Mouse (Mus musculus): ENCODE data around the gene Lrrc66.
A peak's percentile ranks its signal among the peaks of the same experiment; 100 is the strongest.
"Not testable (repeated sequence)": the region's sequence is repeated elsewhere in the genome, so short reads cannot be mapped to it uniquely, and the experiment has no call there.

The Lrrc66 gene

DNA sequence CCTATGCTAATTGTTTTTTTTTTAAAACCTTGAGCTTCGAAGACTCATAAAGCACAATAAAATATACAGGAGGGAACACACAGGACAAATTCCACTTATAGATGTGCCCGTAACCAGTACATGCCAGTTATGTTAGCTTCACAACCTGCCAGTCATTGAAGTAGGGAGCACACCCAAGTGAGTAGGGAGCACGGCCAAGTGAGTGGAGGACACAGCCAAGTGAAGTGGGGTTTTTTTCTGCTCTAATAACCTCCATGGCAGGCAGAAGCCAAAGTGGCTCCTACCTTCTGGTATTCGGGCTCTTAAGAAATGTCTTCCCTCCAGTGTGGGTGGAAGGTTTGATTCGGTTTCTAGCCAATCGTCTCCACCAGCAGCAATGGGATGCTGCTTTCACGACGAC, 19.0 kb downstream of the Lrrc66 start:
- ATAC-seq (ENCODE audit: low TSS enrichment), result no peak

- ATAC-seq (ENCODE audit: low TSS enrichment), result no peak
Measured at GRCm38 (mm10) chr5:73611071-73611470, 21.3 kb downstream of the Lrrc66 start.

DNA sequence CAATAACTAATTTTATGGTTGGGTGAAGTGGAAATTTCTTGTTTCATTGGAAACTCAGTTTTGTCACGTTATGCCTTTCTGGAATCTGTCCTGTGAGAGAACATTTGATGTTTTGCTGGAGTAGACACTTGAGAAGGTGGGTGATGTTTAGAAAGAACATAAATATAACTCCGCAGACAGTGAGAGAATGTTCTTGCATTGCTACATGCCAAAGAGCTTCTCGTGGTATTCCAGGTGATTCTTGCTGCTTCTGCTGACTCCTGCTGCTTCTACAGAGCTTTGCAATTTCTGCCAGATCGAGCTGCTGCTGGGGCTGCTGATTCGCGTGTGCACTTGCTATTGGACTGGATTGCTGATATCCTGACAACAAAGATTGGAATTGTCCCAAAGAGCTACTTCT, 27.4 kb downstream of the Lrrc66 start:
- ATAC-seq (ENCODE audit: low TSS enrichment), result peak; percentile 88

GRCm38 (mm10) chr5:73604542-73604941, 27.8 kb downstream of the Lrrc66 start:
- peak; percentile 69 for ATAC-seq (ENCODE audit: low TSS enrichment)

DNA sequence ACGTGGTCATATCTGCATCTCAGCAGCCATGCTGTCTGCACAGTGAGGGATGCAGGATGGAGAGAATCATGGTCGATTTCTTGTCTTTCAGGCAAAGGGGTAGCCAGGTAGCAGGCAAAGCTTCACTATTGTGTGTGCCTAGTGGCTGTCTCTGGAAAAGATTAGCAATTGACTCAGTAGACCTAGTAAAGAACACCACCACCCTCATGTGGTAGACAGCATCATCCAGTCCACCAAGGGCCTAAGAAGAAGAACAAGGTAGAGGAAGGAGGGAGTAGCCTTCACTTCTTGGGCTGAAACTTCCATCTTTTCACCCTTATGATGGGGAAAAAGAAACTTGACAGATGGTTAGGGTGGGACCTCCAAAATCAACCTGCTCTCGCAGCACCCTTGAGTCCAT, 29.5 kb downstream of the Lrrc66 start:
- ATAC-seq (ENCODE audit: low TSS enrichment), result no peak

DNA sequence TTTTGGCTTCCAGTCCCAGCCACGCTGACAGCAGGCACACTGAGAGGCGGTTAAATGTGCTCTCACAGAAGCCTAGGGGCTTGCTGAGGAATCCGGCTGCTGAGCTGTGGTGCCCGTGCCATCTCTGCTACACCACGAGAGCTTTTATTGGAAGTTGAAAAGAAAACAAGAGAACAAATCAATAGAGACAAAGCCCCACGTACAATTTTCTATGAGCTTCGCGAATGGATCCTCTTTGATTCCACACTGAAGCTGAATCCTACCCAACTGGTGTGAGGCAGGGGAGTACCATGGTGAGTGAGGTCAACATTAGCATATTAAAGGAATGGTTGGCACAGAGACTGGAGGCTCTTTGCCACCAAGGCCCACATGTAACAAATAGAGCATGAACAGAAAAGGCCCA, 31.0 kb downstream of the Lrrc66 start:
- peak; percentile 26; the same call in 1 of the 2 replicates for ATAC-seq (ENCODE audit: low TSS enrichment)

DNA sequence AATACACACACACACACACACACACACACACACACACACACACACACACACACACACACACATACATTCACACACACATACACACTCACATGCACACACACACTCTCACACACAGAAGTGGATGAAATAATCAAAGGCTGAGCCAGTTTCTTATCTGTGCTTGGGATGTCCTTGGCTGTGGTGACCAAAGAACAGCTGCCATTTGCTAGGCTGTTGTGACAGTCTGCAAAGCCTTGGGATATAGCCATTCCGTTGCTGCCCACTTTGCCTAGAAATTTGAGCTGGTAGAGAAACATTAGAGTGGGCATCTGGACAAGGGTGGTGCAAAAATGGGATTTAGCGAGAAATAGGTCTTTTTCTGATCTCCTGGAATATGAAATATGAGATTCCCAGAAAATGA, 32.3 kb downstream of the Lrrc66 start:
- ATAC-seq (ENCODE audit: low TSS enrichment), result no peak

DNA sequence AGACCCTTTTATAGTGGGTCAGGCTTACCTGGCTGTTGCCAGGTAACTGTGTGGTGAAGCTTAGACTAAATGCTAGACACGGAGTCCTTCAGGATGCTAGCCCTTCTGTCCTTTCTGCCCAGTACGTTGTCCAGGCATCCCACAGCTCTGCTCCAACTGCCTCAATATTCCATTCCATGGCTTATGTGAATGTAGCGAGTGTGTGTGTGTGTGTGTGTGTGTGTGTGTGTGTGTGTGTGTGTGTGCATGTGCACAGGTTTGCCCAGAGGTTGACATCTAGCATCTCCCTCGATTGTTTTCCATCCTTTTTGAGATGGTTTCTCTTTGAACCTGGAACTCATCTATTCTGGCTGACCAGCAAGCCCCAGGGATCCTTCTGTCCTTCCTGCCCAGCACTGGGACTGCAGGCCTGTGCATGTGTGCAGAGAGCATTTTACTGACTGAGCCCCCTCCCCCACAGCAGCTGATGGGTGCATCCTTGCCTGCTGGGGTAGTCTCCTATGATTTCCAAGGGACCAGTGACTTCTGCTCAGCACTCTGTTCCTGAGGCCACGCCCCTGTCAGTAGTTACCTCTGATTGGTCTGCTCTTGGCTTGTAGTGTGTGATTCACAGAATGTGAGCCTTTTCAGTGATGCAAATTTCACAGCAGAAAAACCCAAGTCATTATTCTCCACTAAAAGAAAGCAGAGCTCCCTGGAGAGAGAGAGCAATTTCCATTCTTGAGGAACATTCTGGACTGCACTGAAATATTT, 33.2 kb downstream of the Lrrc66 start:
- ATAC-seq (ENCODE audit: low TSS enrichment), result 0 out of 2 replicates have a peak, but pooled peaks have one; percentile 20

DNA sequence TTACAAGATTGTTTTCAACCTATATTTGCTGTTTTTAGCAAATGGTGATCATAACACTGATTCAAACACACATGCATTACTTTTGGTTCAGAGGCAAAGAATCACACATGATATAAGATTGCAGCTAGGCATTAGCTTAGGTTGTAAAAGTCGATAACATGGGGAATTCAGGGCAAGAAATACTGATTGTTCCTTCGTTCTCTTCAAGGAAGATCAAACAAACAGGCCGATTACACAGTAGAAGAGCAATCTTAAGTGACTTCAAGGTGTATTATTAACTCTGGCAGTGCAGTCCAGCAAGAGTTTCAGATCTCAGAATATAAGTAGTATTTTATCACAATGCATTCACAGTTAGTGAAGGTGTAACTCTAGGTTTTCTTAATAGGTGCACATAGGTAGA, 45.2 kb downstream of the Lrrc66 start:
- no peak for ATAC-seq (ENCODE audit: low TSS enrichment)

DNA sequence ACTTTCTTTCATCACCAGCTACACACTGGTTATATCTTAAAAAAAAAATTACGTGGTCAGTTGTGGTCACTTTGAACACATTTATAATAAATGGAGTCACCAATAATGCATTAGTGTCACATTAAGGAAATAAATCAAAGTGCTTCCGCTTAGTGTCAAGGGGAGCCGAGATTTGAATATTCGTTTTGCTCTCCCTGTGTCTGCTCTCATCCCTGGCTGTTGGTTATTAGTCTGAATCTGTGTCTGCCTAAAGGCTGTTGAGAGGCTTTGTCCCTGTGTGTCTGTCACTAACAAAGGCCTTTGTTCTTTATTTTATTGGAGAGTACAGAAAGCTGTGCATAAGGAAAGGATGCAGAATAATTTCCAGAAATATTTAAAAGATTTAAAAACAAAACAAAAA, 45.7 kb downstream of the Lrrc66 start:
- ATAC-seq (ENCODE audit: low TSS enrichment), result no peak

DNA sequence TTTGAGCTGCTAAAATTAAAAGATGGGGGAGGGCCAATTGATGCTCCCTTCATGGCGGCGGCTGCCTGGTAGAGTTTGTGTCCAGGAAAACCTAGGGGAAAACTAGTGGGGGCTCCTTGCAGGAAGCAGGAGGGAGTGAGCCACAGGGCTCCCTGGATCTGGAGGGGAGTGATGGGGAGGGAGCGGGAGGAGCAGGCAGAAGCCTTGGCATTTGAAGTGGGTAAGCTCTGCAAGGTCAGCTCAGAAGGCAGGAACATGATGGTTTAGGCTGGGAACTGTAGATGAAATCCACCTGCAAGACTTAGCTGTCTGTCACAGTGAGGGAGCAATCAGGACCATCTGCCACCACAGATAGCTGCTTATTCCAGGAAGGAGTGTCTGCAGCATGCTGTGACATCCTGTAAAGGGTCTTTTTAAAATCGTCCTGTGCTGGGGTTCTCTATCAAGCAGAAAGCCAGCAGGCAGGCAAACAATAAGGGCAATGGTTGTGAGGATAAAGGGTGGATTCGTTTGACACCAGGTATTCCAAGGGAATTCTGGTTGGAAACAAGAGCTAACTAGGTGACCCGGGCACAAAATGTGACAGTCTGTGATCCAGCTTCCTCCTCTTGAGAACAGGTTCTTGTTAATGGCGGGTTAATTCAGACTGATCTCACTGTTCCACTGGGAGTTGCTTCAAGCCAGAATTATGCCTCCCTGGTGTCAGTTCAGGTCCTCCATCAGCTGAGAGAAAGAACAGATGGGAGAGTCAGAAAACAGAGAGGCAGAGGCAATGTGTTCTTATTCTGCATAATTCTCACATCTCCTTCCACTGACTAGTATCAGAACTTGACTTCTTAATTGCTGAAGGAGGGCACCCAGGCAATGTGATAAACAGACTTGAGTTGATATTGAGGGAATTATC, 46.9 kb downstream of the Lrrc66 start:
- peak; percentile 82 for ATAC-seq (ENCODE audit: low TSS enrichment)

GRCm38 (mm10) chr5:73584011-73584410, 48.3 kb downstream of the Lrrc66 start:
- ATAC-seq (ENCODE audit: low TSS enrichment), result not testable (repeated sequence)

DNA sequence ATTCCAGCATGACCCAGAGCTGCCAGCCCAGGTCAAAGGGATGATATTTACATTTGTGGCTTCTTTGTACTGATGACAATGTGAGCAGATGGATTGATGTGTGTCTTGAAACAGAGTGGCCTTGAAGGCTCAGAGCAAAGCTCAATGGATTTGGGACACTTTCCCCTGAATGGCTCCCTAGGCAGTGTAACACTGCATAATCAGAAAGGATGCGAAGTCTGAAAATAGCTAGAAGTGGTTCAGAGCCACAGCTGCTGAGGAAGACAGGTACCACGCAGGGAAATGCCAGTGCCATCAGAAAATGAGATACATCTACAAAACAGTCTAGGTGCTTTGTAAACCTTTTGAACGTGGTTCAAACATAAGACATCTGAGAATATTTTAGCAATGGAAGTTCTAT, 54.2 kb downstream of the Lrrc66 start:
- ATAC-seq (ENCODE audit: low TSS enrichment), result peak; percentile 69

DNA sequence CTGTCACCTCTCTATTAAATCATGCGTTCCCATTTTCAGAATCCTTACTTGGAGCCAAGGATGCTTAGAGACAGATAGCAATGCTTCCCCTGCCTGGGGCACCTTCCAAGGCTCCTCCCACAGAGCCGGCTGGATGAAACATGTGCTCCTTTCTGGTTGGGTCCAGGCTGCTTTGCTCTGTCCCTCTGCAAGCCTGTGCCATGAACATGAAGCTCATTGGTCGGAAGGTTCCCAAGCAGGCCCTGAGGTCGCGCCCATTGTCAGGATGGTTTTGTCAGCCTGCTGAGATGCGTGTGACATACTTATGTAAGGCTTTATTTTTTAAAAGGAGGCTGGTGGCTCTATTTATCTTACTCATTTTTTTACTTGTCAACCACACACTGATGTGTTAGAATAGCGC, 55.6 kb downstream of the Lrrc66 start:
- peak; percentile 88 for ATAC-seq (ENCODE audit: low TSS enrichment)

DNA sequence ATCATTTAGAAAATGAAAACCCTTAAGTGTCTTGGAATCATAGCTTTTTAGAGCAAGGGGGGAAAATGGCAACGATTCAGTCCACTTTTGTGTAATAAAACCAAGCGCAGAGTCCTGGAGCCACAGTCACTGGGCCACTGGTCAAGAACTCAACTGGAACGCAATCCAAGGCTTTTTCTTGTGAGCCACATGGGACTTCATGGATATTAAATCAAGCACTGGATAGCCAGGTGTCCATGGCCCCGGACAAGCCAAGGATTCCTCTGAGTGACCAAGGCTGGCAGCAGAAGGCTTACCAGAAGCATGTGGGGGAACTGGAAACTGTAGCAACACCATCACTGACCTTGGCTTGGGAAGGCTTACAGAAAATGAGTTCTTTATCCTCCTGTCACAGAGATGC, 57.7 kb downstream of the Lrrc66 start:
- no peak for ATAC-seq (ENCODE audit: low TSS enrichment)

DNA sequence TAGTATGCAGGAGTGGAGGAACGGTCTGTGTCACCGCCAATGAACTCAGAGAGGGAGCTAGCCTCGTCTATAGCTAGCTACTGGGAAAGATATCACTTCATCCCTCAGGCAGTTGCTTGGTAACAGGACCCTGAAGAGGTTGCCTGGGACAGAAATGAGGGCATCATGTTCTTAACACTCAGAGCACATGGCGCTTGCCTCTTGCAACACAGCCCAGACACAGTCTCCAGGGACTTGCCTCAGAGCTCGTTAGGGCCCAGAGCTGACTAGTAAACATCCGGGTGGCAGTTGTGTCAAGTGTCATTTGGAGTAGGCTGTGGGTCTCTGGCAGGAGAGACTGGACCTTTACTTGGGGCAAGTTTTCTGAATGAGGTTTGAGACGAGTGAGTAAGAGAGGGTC, 58.5 kb downstream of the Lrrc66 start:
- no peak for ATAC-seq (ENCODE audit: low TSS enrichment)

GRCm38 (mm10) chr5:73572846-73573245, 59.5 kb downstream of the Lrrc66 start:
- no peak for ATAC-seq (ENCODE audit: low TSS enrichment)

DNA sequence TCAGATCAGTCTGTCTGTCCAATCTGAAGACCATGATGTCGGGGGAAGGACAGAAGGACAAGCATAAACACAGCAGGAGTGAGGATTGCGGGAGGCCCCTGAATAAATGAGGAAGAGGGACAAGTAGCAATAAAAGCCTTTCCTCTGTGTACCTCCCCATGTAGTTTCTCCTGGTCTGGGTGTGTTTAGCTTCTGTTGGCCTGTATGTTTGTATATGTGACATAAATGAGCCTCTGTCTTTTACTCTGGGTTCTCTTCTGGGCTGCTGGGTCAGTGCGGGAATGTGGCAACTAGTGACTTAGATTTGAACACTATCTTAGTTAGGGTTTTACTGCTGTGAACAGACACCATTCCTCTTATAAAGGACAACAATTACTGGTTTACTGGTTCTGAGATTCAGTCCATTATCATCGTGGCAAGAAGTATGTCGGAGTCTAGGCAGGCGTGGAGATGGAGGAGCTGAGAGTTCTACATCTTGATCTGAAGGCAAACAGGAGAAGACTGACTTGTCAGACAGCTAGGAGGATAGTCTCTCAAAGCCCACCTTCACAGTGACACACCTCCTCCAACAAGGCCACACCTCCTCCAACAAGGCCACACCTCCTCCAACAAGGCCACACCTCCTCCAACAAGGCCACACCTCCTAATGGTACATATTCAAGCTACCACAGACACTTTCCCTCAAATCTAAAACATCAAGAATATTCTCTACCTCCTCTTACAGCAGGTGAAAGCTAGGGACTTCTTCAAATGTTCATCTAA, 60.8 kb downstream of the Lrrc66 start:
- ATAC-seq (ENCODE audit: low TSS enrichment), result no peak

GRCm38 (mm10) chr5:73569181-73569580, 63.1 kb downstream of the Lrrc66 start:
- no peak for ATAC-seq (ENCODE audit: low TSS enrichment)

DNA sequence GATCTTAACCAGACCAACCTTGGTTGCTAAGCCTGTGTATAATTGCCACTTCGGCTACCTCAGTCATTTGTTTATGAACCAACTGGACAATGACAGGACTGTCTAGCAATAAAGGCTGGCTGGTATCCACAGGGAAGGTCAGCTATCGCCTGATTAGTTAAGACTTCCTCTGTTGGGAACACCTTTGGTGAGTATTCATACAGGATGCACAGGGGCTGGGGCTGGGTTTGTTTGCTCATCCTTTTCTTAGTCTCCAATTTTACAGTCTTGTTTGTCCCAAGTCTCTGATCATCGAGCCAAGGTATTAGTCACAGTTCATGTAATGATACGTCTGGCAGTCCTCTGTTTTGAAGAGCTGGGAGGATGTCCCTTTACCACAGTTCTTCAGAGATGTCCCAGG, 65.4 kb downstream of the Lrrc66 start:
- ATAC-seq (ENCODE audit: low TSS enrichment), result no peak

- no peak for ATAC-seq (ENCODE audit: low TSS enrichment)
Measured at GRCm38 (mm10) chr5:73566119-73566518, 66.2 kb downstream of the Lrrc66 start.

DNA sequence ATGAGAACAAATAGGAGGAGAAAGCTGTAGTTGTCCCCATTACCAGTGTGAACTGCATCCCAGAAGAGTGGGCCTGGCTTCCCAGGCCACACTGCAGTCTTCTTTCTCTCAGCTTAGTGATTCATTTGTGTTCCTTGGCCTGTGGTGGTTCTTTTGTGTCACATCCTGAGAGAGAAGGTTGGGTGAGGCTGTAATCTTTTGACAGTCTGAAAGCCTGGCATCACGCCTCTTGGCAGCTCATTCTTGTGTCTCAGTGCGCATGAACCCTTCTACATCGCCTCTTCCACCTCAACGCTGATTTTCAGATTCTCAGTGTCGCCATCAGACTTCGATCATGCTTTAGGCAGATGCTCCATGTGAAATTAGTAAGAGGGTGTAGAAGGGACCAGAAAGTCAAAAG, 68.3 kb downstream of the Lrrc66 start:
- ATAC-seq (ENCODE audit: low TSS enrichment), result peak; percentile 38; the same call in 1 of the 2 replicates
